Mouse (Mus musculus) lung, embryonic 15.5 days (tissue): Measurements from ENCODE around the gene Fasn. TPM values are rescaled to one million over a fixed set of nuclear protein-coding genes. Genes with fewer than 3 reads are reported as not detected.
"Not testable (repeated sequence)": the region's sequence is repeated elsewhere in the genome, so short reads cannot be mapped to it uniquely, and the experiment has no call there.

Experiments
- ATAC-seq: fragments of 200-750 bp; cut with Nextera tagmentation; 2 replicates; pipeline ENCODE4 v1.8.0; 2017; ENCODE audit warnings: moderate number of reproducible peaks, borderline replicate concordance; ENCODE audit not compliant: low FRiP score, low TSS enrichment; ENCODE audit errors: extremely low read depth
- H3K27ac ChIP-seq: fragments of 300-500 bp; sonication (generic); 2 replicates; pipeline ENCODE4 v1.5.1; 2015; ENCODE audit warnings: moderate library complexity, mild to moderate bottlenecking, inconsistent platforms
- H3K27me3 ChIP-seq: fragments of 300-500 bp; sonication (generic); 2 replicates; pipeline ENCODE4 v1.6.1; 2015; ENCODE audit warnings: inconsistent platforms
- H3K36me3 ChIP-seq: fragments of 300-500 bp; sonication (generic); 2 replicates; pipeline ENCODE4 v1.6.1; 2015; ENCODE audit warnings: inconsistent platforms
- H3K4me1 ChIP-seq: fragments of 300-500 bp; sonication (generic); 2 replicates; pipeline ENCODE4 v1.6.1; 2015; ENCODE audit warnings: inconsistent platforms
- H3K4me2 ChIP-seq: fragments of 300-500 bp; sonication (generic); 2 replicates; pipeline ENCODE4 v1.6.1; 2015; ENCODE audit warnings: inconsistent platforms, mild to moderate bottlenecking, moderate library complexity
- H3K4me3 ChIP-seq: fragments of 300-500 bp; sonication (generic); 2 replicates; pipeline ENCODE4 v1.5.1; 2015; ENCODE audit warnings: mild to moderate bottlenecking, inconsistent platforms
- H3K9ac ChIP-seq: fragments of 300-500 bp; sonication (generic); 2 replicates; pipeline ENCODE4 v1.6.1; 2015; ENCODE audit warnings: inconsistent platforms
- H3K9me3 ChIP-seq: fragments of 300-500 bp; sonication (generic); 2 replicates; pipeline ENCODE4 v1.6.1; 2016; ENCODE audit warnings: inconsistent platforms
- WGBS: fragments of 180-500 bp; shearing (Covaris S2); methylation state at CpG from one replicate; pipeline ENCODE4 v1.1.7; 2015; 5-methylcytosine and 5-hydroxymethylcytosine counted together
- polyA plus RNA-seq: library from polyadenylated mRNA; unstranded; fragments of >200 nt; fragmentation: Nextera tagmentation; extraction: Ambion mirVana; gene quantifications from 2 replicates; pipeline ENCODE4 v1.2.1, GENCODE M21; 2015

Gene Fasn
- polyA plus RNA-seq, 1 experiment from 2014 or later = 53.2 TPM

DNA sequence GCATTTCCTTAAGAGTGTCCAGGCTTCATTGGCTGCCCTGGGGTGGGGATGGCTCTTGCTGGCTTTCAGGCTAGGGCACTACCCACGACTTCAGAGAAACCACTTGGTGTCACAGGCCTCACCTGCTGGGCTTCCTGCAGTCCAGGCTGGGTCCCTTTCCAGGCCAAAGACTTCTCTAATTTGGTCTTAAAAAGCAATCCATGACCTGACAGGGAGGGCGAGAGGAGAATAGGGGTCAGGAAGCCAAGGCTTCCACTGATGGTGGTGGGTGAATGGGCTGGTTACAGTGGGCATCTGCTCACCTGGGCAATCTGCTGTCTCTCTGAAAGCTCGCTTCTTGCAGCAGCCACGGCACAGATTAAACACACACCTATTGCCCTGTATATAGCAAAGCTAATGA, 35.0 kb downstream of the Fasn start:
- H3K27ac ChIP-seq = no peak overlapping the region
- no peak for ATAC-seq
- no peaks in the 10 kb centered on the region for H3K27me3 ChIP-seq
- no peak overlapping the region for H3K9ac ChIP-seq
- 82% methylated on average over 4 of the region's 4 CpGs for WGBS
- peaks cover 79% of the 10 kb centered on the region for H3K36me3 ChIP-seq
- no peaks in the 10 kb centered on the region for H3K9me3 ChIP-seq
- no peak overlapping the region for H3K4me3 ChIP-seq
- no peak overlapping the region for H3K4me2 ChIP-seq
- peaks cover 7% of the 10 kb centered on the region for H3K4me1 ChIP-seq

DNA sequence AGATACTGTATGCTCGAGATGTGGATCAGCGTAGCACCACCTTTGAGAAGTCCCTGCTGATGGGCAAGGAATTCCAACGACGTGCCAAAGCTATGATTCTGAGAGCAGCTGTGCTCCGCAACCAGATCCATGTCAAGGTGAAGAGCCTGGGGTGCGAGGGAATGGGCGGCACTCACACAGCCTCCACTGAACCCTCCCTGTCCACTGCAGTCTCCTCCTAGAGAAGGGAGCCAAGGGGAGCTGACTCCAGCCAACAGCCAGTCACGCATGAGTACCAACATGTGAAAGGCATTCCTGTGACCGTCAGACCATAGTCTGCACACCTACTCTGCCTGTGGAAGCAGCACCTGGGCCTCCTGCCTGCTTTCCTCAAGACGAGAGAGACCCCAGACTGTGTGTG, 35.9 kb downstream of the Fasn start:
- H3K9me3 ChIP-seq, H3K4me3 ChIP-seq, H3K27ac ChIP-seq, ATAC-seq, H3K4me1 ChIP-seq, H3K4me2 ChIP-seq, H3K9ac ChIP-seq, H3K27me3 ChIP-seq: not testable (repeated sequence)
- H3K36me3 ChIP-seq = peaks cover 71% of the 10 kb centered on the region
- 86% methylated on average over 9 of the region's 10 CpGs for WGBS

DNA sequence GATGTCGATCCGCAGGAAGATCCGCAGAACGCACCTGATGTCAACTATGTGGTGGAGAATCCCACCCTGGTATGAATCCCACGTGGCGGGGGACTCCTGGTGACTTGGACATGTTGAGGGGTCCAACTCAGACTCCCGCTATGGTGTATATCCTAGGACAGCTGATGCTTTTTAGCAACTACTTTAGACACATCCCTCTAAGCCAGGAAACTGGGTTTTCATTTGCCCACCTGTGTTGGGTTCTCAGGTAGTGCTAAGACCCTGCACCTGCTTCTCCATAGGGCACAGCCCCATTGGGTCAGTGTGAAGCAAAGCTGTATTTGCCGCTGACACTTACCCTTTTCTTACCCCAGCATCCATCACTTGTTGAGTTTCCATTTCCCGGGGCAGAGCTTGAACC, 39.2 kb downstream of the Fasn start:
- Histone ChIP-seq H3K9ac (peak overlapping the region; percentile 94), H3K27me3 (no peaks in the 10 kb centered on the region), H3K4me2 (peak overlapping the region; percentile 91), H3K4me1 (peaks cover 18% of the 10 kb centered on the region), H3K9me3 (no peaks in the 10 kb centered on the region), H3K4me3 (peak overlapping the region; percentile 98), H3K36me3 (peaks cover 47% of the 10 kb centered on the region), H3K27ac (no peak overlapping the region)
- 28% methylated on average over 9 of the region's 9 CpGs for WGBS
- no peak for ATAC-seq

DNA sequence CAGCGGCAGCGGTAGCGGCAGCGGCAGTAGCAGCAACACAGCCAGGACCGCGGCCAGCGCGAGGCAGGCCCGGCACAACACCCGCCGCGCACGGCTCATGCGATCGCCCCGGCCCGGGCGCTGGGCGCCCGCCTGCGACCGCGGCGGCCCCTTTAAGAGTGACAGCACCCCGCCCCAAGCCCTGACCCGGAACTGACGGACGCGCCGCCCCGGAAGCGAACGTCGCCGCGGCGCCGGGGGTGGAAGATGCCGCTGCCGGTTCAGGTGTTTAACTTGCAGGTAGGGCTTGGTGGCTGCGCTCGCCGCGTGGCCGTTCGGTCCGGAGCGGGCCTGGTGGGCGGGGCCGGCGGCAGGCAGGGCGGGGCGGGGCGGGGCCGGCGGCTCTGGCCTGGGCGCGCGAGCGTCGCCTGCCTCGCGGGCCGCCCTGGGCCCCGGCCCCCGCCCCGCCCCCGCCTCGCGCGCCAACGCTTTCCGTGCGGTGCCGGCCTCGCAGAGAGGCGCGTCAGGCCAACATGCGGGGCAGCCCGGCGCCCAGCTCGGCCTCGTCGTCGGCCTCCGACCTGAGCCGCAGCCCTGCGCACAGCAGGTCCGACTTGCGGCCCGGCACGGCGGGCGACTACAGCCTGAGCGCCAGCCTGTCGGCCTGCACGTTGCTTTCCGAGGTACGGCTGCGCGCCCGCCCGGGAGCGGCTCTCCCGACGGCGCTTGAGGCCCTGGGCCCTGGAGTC, 40.1 kb downstream of the Fasn start, which contains the start of the genes Rfng and Gps1:
Rfng (minus strand) TSS at position 144 of the 728 bp plus-strand sequence.
Gps1 (plus strand) TSS at position 209 of the 728 bp plus-strand sequence.
- Histone ChIP-seq H3K27me3 (no peaks in the 10 kb centered on the region), H3K4me1 (peaks cover 18% of the 10 kb centered on the region), H3K9ac (peak within 1 kb of the TSS; percentile 94), H3K9me3 (no peaks in the 10 kb centered on the region), H3K4me2 (peak within 1 kb of the TSS; percentile 91), H3K27ac (peak within 1 kb of the TSS; percentile 85), H3K4me3 (peak within 1 kb of the TSS; percentile 98), H3K36me3 (peaks cover 38% of the 10 kb centered on the region)
- under 1% methylated on average over 70 of the region's 107 CpGs for WGBS
- peak; percentile 76 for ATAC-seq

DNA sequence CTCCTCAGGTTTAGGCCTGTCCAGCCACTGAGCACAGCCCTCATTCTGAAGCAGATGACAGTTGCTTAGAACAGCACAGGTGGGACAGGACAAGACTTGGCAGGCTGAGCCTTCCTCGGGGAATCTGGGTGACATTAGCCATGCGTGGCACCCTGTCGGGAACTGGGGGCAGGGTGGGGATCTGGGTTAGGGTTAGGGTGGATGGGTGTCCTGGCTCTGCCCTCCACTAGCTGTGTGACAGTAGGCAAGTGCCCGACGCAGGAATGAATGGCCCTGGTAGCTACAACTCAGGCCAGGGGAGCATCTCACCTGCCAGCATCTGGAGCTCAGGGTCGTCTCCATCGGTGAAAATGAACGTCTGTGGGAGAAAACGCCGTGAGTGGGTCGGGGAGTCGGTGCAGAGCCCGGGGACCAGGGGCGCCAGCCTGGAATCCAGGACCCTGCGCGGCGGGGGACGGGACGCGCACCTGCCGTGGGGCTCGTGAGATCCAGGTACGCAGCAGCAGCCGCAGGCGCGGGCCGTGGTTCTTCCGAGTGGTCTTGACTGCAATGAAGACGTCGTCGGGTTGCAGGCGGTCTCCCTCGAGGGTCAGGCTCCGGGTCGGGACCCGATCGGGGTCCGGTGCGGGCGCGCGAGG, 40.8 kb downstream of the Fasn start:
- H3K9me3 ChIP-seq = no peaks in the 10 kb centered on the region
- peaks cover 34% of the 10 kb centered on the region for H3K36me3 ChIP-seq
- peak overlapping the region; percentile 76 for H3K27ac ChIP-seq
- ATAC-seq = 0 out of 2 replicates have a peak, but pooled peaks have one; percentile 1
- 1% methylated on average over 42 of the region's 42 CpGs for WGBS
- peak overlapping the region; percentile 91 for H3K4me2 ChIP-seq
- no peaks in the 10 kb centered on the region for H3K27me3 ChIP-seq
- peak overlapping the region; percentile 98 for H3K4me3 ChIP-seq
- H3K9ac ChIP-seq = peak overlapping the region; percentile 94
- H3K4me1 ChIP-seq = peaks cover 18% of the 10 kb centered on the region

DNA sequence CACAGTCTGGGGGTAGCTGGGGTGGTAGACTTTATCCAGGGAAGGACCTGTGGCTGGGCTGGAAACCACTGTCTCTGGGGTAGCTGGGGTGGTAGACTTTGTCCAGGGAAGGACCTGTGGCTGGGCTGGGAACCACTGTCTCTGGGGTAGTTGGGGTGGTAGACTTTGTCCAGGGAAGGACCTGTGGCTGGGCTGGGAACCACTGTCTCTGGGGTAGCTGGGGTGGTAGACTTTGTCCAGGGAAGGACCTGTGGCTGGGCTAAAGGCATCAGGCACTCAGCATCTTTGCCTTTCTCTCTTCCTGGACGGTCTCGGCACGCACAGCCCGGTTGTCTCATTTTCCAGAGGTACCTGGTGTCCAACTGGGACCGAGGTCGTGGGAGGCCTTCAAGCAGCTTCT, 43.0 kb downstream of the Fasn start:
- not testable (repeated sequence) for H3K27ac ChIP-seq, H3K4me2 ChIP-seq, ATAC-seq, H3K4me3 ChIP-seq, H3K9ac ChIP-seq, H3K9me3 ChIP-seq, H3K27me3 ChIP-seq
- WGBS = 93% methylated on average over 6 of the region's 6 CpGs
- Histone ChIP-seq H3K4me1 (peaks cover 18% of the 10 kb centered on the region), H3K36me3 (peaks cover 13% of the 10 kb centered on the region)

DNA sequence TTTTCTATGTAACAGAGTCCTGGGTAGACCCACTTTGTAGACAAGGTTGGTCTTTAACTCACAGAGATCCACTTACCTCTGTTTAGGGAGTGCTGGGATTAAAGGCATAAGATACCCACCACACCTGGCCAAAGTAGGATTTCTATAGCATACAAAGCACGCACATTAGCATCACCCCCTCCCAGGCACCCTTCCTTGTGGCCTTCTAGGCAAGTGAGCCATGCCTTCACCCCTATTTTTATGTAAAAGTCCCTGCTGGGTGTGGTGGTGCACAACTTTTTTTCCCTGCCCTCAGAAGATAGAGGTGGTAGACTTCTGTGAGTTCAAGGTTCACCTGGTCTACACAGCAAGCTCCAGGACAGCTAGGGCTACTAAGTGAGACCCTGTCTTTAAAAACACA, 44.5 kb downstream of the Fasn start:
- H3K4me2 ChIP-seq = no peak overlapping the region
- no peak overlapping the region for H3K27ac ChIP-seq
- peaks cover 8% of the 10 kb centered on the region; the same call in 1 of the 2 replicates for H3K36me3 ChIP-seq
- H3K4me1 ChIP-seq = peaks cover 11% of the 10 kb centered on the region
- no peak overlapping the region for H3K4me3 ChIP-seq
- H3K27me3 ChIP-seq = no peaks in the 10 kb centered on the region
- no peak overlapping the region for H3K9ac ChIP-seq
- H3K9me3 ChIP-seq = no peaks in the 10 kb centered on the region
- WGBS = 89% methylated on average over 1 of the region's 1 CpGs
- no peak for ATAC-seq

DNA sequence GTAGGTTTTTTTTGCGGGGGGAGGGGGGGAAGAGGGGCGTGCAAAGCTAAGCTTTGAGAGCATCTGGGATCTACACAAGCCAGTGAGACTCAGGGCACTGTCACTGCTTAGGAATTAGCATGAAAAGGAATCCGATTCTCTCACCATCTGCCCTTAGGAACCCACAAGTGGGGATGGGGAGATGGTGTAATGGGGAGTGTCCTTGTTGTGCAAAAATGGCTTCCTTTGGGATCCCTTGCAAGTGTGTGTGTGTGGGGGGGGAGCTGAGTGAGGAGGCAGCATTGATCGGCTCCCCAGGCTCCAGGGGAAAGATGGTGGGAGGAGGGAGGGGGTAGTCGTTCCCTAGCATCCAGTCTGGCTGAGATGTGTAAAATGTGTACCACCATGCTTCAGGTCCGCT, 47.2 kb downstream of the Fasn start:
- Histone ChIP-seq H3K4me1 (no peaks in the 10 kb centered on the region), H3K9ac (no peak overlapping the region)
- 33% methylated on average over 6 of the region's 6 CpGs for WGBS

DNA sequence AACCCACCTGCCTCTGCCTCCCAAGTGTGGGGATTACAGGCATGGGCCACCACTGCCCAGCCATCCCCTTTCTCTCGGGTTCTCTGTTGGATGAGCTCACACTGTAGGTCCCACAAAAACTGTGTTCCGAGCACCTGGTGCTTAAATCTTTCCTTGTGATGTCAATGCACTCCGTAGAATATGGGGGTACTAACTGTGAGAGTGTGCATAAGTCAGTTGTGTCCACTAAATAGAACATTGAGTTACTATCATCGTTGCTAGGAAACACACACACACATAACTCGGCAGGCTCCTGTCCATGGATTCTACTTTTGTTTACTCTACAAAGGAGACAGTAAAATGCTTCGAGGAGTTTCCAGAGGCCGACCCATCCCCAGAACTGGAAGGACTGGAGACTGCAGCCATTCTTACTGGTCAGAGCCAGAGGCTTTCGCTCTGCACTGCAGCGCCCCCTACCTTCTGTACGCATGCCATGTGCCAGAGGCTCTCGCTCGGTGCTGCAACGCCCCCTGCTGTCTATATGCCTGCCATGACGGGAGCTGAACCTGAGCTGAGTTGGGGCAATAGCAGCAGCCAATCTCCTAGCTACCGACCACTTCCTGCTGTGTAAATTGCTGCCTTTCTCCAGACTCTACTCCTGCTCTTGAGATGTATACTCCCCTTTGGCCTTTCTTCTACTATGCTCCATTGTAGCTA, 48.4 kb downstream of the Fasn start:
- H3K9me3 ChIP-seq = no peaks in the 10 kb centered on the region
- H3K36me3 ChIP-seq = no peaks in the 10 kb centered on the region
- no peak overlapping the region for H3K4me3 ChIP-seq
- H3K9ac ChIP-seq = no peak overlapping the region
- H3K27ac ChIP-seq = no peak overlapping the region
- no peak overlapping the region for H3K4me2 ChIP-seq
- ATAC-seq = peak; percentile 86
- WGBS = 22% methylated on average over 15 of the region's 15 CpGs
- no peaks in the 10 kb centered on the region for H3K4me1 ChIP-seq
- H3K27me3 ChIP-seq = no peaks in the 10 kb centered on the region

More for the DNA sequence above, 47.2 kb downstream of the Fasn start:
- H3K4me2 ChIP-seq = no peak overlapping the region
- ATAC-seq = no peak
- no peaks in the 10 kb centered on the region for H3K9me3 ChIP-seq
- H3K27ac ChIP-seq = no peak overlapping the region
- no peaks in the 10 kb centered on the region for H3K27me3 ChIP-seq
- H3K36me3 ChIP-seq = peaks cover 7% of the 10 kb centered on the region; the same call in 1 of the 2 replicates
- H3K4me3 ChIP-seq = no peak overlapping the region

DNA sequence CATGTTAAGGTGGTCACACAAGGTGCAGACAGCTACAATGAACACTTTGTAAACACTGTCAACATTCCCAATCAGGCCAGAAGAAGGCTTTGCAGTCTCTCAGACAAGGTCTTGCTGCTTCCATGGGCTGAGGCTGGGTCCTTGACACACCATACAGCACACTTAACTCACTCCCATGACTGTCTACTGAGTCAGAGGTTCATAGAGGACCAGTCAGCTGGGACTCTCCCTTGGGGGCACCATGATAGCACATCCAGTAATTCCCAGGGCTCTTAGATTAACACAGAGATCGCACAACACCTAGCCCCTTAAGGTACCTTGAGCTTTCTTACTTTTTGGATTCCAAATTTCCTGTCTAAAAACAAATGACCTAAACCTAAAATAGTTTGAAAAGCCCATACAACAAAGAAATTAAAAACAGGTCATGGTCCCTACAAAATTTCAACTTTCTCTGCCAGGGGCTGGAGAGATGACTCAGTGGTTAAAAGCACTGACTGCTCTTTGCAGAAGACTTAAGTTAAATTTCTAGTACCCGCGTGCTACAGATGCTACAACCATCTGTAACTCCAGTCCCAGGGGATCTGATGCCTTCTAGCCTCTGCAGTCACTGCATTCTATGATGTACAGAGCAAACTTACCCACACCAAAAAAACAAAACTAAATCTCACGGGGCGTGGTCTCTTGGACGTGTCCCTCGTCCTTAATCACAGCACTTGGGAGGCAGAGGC, 50.7 kb downstream of the Fasn start:
- ATAC-seq = no peak
- Histone ChIP-seq H3K27ac (no peak overlapping the region), H3K9ac (no peak overlapping the region), H3K4me1 (no peaks in the 10 kb centered on the region), H3K27me3 (no peaks in the 10 kb centered on the region), H3K4me3 (no peak overlapping the region), H3K36me3 (no peaks in the 10 kb centered on the region), H3K9me3 (no peaks in the 10 kb centered on the region), H3K4me2 (no peak overlapping the region)
- 84% methylated on average over 7 of the region's 7 CpGs for WGBS

DNA sequence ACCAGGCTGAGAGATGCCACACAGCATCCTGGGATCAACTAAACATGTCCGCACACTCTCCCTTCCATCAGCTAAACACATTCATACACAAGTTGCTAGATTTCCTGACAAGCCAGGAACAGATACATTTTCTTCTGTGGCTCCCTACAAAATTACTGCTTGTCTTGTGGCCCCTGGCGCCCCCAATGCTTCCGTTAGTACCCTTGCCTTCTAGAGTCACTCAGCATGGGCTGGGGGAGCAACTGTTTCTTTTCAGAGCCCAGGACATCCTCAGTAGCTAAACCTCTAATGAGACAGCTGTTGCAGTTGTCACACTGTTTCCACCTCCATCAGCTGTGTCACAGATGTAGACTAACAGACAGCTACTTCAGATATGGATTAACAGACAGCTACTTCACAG, 51.6 kb downstream of the Fasn start:
- ATAC-seq = no peak
- Histone ChIP-seq H3K4me2 (no peak overlapping the region), H3K27me3 (no peaks in the 10 kb centered on the region), H3K9ac (no peak overlapping the region), H3K27ac (no peak overlapping the region), H3K4me3 (no peak overlapping the region), H3K9me3 (no peaks in the 10 kb centered on the region), H3K36me3 (no peaks in the 10 kb centered on the region), H3K4me1 (no peaks in the 10 kb centered on the region)
- WGBS = 75% methylated on average over 3 of the region's 3 CpGs
